Mouse (Mus musculus) cerebellum, postnatal 10 days (tissue): Measurements from ENCODE around the gene Kpna4.
"Not testable (repeated sequence)": the region's sequence is repeated elsewhere in the genome, so short reads cannot be mapped to it uniquely, and the experiment has no call there.

Experiments used
- DNase-seq, 2 experiments: peaks; one replicate each; pipeline ENCODE4 v3.0.0; 2021; ENCODE audit warnings: mixed read lengths in 2 of 2

Kpna4 gene

GRCm38 (mm10) chr3:69094456-69094855, 32.5 kb downstream of the Kpna4 start:
- no peak for DNase-seq

DNA sequence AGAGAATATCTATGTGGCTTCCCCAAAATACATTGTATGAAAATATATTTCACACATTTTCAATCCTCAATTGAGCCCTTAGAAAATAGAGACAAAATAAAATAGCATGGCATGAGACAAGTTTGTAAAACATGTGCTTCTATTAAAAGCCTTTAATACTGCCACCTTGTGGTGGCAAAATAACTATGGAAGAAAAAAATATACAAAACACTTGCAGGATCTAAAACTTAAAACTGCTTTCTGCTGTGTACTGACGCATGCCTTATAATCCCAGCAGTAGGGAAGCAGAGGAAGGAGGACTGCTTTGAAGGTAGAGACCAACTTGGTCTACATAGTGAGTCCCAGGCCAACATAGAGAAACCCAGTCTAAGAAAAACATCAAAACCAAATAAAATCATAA, 62.9 kb downstream of the Kpna4 start:
- DNase-seq = peak in 1 of 2 experiments; percentile 39

DNA sequence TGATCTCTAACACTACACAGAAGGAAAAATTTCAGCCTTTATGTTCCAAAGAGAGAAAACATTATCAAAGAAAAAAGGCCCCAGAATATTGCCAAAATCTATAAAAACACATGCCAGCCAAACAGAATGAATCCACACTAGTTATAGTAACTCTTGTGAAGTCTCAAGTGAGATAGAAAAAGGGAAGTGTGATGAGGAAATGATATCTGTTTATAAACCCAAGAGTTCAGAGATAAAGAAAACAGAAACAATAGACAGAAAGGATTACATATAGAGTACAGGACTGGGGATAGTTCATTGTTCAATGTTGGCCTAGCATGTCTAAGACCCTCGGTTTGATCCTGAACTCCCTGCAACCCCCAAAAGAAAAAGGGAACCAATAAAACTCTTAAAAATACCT, 64.1 kb downstream of the Kpna4 start:
- no peak for DNase-seq

DNA sequence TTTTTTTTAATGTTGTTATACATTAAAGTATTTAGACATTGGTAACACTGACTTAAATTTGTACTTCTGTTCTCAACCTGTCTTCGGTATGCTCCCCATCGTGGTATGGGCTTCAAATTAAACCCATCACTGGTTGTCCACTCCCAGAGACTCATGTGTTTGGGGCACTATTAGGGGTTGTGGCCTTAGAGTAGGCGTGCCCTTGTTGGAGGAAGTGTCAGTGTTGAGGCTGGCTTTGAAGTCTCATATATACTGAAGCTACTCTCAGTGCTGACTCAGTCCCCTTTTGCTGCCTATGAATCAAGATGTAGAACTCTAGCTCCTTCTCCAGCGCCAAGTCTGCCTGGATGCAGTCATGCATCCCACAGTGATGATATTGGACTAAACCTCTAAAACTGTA, 66.2 kb downstream of the Kpna4 start:
- DNase-seq = no peak

DNA sequence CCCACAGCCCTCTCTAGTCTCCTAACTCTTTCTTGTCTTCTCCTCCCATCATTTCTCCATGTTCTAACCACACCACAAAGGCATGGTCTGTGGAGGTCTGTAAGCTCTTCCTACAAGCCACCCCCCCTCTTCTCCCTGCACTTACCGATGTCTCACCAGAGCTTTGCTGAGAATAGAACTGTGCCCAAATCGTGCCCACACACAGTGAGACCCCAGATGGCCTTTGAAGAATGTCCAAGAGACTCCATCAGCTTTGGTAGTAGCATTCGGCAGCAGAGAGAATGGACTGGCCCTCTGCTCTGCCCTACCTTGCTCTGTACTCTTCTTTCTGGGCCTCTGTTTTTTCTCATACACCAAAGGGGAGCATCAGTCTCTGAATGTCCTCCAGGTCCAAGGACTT, 71.0 kb downstream of the Kpna4 start:
- DNase-seq = peak; percentile 57 to 69

- DNase-seq = no peak
These were observed 72.0 kb downstream of the Kpna4 start for GRCm38 (mm10) chr3:69054760-69055432.

- no peak for DNase-seq
These were observed 75.0 kb downstream of the Kpna4 start for GRCm38 (mm10) chr3:69051894-69052293.

DNA sequence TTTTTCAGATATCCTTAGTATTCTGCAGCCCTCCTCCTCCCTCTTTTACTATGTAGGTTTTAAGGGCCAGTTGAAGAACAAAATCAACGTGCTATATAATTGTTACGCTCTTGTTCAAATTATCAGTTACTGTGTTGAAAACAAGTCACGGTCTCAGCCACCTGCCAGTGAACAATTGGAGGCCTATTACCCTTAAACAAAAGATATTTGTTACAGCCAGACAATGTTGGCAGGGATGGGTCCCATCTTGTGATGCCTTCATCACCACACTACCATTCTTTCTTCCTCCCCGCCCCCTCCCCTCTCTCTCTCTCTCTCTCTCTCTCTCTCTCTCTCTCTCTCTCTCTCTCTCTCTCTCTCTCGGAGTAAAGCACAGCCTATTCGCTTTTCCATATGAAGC, 77.9 kb downstream of the Kpna4 start:
- no peak for DNase-seq

- DNase-seq = no peak
These were observed 79.2 kb downstream of the Kpna4 start for GRCm38 (mm10) chr3:69047684-69048083.

- no peak for DNase-seq
These were observed 80.4 kb downstream of the Kpna4 start for GRCm38 (mm10) chr3:69046509-69046908.

DNA sequence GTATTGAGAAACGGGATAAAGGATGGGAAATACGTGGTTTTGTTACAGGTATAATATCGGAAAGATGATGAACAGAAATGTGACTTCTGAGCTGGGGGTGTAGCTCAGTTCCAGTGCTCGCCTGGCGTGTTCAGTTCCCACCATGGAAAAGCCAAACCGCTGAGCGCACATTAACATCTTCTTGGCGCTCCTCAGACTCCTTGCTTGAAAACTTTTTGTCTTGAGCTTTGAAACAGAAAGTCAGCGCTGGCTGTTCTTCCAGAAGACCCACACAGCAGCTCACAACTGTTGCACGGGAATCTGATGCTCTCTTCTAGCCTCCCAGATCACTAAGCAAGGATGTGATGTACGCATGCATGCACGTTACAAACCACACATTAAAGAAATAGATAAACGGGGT, 81.2 kb downstream of the Kpna4 start:
- peak in 1 of 2 experiments; percentile 18 for DNase-seq

- no peak for DNase-seq
These were observed 81.6 kb downstream of the Kpna4 start for GRCm38 (mm10) chr3:69045400-69045703.

GRCm38 (mm10) chr3:69044645-69045399, 82.1 kb downstream of the Kpna4 start, which contains the start of gene Trim59:
Gene Trim59, minus strand, starts transcription at chr3:69044755.
- peak; percentile 93 to 96 for DNase-seq

DNA sequence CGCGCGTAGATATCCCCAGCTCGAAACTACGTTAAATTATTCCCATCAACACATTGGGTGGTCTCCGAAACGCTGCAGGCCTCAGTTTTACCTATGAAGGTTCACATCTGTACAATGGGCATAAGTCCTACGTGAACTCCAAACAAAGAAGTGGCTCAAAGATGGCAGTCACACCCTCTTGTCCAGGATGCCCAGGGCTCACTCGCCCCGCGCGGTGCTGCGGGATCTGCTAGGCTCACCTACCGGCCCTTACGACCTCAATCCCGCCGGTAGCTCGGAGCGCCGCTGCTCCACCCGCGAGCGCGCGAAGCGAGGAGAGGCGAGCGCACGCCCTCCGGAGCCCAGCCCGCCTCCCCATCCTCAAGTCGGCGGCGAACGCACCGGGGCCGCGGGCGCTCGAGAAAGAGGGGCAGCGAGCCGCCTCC, 82.7 kb downstream of the Kpna4 start:
- DNase-seq = no peak

- DNase-seq = no peak
These were observed 85.6 kb downstream of the Kpna4 start for GRCm38 (mm10) chr3:69041298-69041697.

GRCm38 (mm10) chr3:69040105-69040504, 86.8 kb downstream of the Kpna4 start:
- DNase-seq = no peak

- no peak for DNase-seq
These were observed 100.7 kb downstream of the Kpna4 start for GRCm38 (mm10) chr3:69026133-69026783.

DNA sequence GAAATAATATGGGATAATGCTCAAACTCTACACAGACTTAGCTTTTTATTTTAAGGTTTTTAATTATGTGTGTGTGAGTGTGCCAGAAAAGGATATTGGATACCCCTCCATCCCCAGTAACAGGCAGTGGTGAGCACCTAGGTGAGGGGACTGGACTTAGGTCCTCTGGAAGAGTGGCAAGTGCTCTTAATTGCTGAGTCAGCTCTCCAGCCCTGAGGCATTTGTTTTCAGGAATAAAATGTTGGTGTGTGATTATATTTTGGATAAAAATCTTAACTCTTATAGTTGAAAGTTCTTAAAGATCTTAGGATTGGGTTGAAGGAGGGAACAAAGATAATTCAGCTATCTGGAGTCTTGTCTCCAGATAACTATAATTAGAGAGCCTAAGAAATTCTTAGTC, 106.1 kb downstream of the Kpna4 start:
- DNase-seq = no peak

DNA sequence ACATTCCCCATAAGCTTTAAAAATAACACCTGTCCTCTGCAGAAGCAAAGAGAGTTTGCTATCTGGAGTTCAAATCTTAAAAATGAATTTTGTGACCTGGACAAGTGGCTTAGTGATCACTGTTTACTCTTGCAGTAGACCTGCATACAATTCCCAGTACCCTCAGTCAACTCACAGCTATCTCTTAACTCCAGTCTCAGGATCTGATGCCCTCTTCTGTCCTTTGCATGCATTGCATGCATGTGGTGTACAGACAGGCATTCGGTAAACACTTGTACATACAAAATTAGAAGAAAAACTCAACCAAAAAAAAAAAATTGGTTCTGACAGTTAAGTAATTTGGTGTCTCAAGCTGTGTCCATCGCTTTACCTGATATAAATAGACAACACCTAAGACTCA, 106.6 kb downstream of the Kpna4 start:
- peak; percentile 14 to 15 for DNase-seq

DNA sequence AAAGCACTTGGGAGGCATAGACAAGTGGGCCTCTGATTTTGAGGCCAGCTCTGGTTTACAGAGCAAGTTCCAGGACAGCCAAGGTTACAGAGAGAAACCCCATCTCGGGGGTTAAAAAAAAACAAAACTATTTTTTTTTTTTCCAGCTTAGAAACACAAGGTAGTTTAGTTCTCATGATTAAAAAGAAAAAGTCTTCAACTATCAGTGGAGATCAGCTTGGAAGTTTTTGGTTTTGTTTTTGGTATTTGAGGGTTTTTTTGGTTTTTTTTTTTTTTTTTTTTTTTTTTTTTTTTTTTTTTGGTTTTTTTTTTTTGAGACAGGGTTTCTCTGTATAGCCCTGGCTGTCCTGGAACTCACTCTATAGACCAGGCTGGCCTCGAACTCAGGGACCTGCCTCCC, 108.3 kb downstream of the Kpna4 start:
- not testable (repeated sequence) for DNase-seq

GRCm38 (mm10) chr3:69017181-69017580, 109.7 kb downstream of the Kpna4 start:
- no peak for DNase-seq
